Mouse (Mus musculus): ENCODE measurements around the gene Rabgef1. TPM values are rescaled to one million over a fixed set of nuclear protein-coding genes. Genes with fewer than 3 reads are reported as not detected.

The Rabgef1 gene
- total RNA-seq (2014; fragmentation: Nextera tagmentation) (45.4 and 46.7 TPM in 2 replicates), total RNA-seq (2017) (56.0 and 60.5 TPM in 2 replicates)

GRCm38 (mm10) chr5:130171423-130171954, at the start of gene Rabgef1:
Gene Rabgef1 (plus strand): TSS chr5:130171798.
- peak; percentile 75 for ATAC-seq (replicated peaks; ENCODE audit: low FRiP score, low TSS enrichment, poor library complexity, severe bottlenecking)

GRCm38 (mm10) chr5:130122355-130122754, 49.2 kb upstream of the Rabgef1 start:
- no peak for ATAC-seq (replicated peaks; ENCODE audit: low FRiP score, low TSS enrichment, poor library complexity, severe bottlenecking)

GRCm38 (mm10) chr5:130124271-130124670, 47.3 kb upstream of the Rabgef1 start:
- ATAC-seq (replicated peaks; ENCODE audit: low FRiP score, low TSS enrichment, poor library complexity, severe bottlenecking), result no peak

- no peak for ATAC-seq (replicated peaks; ENCODE audit: low FRiP score, low TSS enrichment, poor library complexity, severe bottlenecking)
These were observed 42.7 kb upstream of the Rabgef1 start for GRCm38 (mm10) chr5:130128686-130129523.

GRCm38 (mm10) chr5:130129524-130129793, 42.1 kb upstream of the Rabgef1 start:
- ATAC-seq (replicated peaks; ENCODE audit: low FRiP score, low TSS enrichment, poor library complexity, severe bottlenecking), result no peak

GRCm38 (mm10) chr5:130136597-130136996, 35.0 kb upstream of the Rabgef1 start:
- ATAC-seq (replicated peaks; ENCODE audit: low FRiP score, low TSS enrichment, poor library complexity, severe bottlenecking), result no peak

- ATAC-seq (replicated peaks; ENCODE audit: low FRiP score, low TSS enrichment, poor library complexity, severe bottlenecking), result no peak
These were observed 32.2 kb upstream of the Rabgef1 start for GRCm38 (mm10) chr5:130139393-130139792.

- ATAC-seq (replicated peaks; ENCODE audit: low FRiP score, low TSS enrichment, poor library complexity, severe bottlenecking), result no peak
These were observed 30.5 kb upstream of the Rabgef1 start for GRCm38 (mm10) chr5:130141138-130141537.

GRCm38 (mm10) chr5:130142041-130142440, 29.6 kb upstream of the Rabgef1 start:
- ATAC-seq (replicated peaks; ENCODE audit: low FRiP score, low TSS enrichment, poor library complexity, severe bottlenecking), result no peak

GRCm38 (mm10) chr5:130143101-130143500, 28.5 kb upstream of the Rabgef1 start:
- ATAC-seq (replicated peaks; ENCODE audit: low FRiP score, low TSS enrichment, poor library complexity, severe bottlenecking), result no peak

- ATAC-seq (replicated peaks; ENCODE audit: low FRiP score, low TSS enrichment, poor library complexity, severe bottlenecking), result no peak
These were observed 27.6 kb upstream of the Rabgef1 start for GRCm38 (mm10) chr5:130143977-130144333.

GRCm38 (mm10) chr5:130144334-130145312, 27.0 kb upstream of the Rabgef1 start, which contains the start of gene Kctd7:
Gene Kctd7 (plus strand): TSS chr5:130144861.
- ATAC-seq (replicated peaks; ENCODE audit: low FRiP score, low TSS enrichment, poor library complexity, severe bottlenecking), result peak; percentile 87

- ATAC-seq (replicated peaks; ENCODE audit: low FRiP score, low TSS enrichment, poor library complexity, severe bottlenecking), result no peak
These were observed 25.6 kb upstream of the Rabgef1 start for GRCm38 (mm10) chr5:130145961-130146360.

GRCm38 (mm10) chr5:130149726-130150310, 21.8 kb upstream of the Rabgef1 start:
- ATAC-seq (replicated peaks; ENCODE audit: low FRiP score, low TSS enrichment, poor library complexity, severe bottlenecking), result no peak

- ATAC-seq (replicated peaks; ENCODE audit: low FRiP score, low TSS enrichment, poor library complexity, severe bottlenecking), result no peak
These were observed 17.3 kb upstream of the Rabgef1 start for GRCm38 (mm10) chr5:130154286-130154685.

- ATAC-seq (replicated peaks; ENCODE audit: low FRiP score, low TSS enrichment, poor library complexity, severe bottlenecking), result no peak
These were observed 13.1 kb upstream of the Rabgef1 start for GRCm38 (mm10) chr5:130158545-130158944.

- no peak for ATAC-seq (replicated peaks; ENCODE audit: low FRiP score, low TSS enrichment, poor library complexity, severe bottlenecking)
These were observed 11.8 kb upstream of the Rabgef1 start for GRCm38 (mm10) chr5:130159761-130160201.

- peak; percentile 64 for ATAC-seq (replicated peaks; ENCODE audit: low FRiP score, low TSS enrichment, poor library complexity, severe bottlenecking)
These were observed 7.9 kb upstream of the Rabgef1 start for GRCm38 (mm10) chr5:130163670-130164069.

GRCm38 (mm10) chr5:130165213-130165612, 6.4 kb upstream of the Rabgef1 start:
- ATAC-seq (replicated peaks; ENCODE audit: low FRiP score, low TSS enrichment, poor library complexity, severe bottlenecking), result peak; percentile 75

- no peak for ATAC-seq (replicated peaks; ENCODE audit: low FRiP score, low TSS enrichment, poor library complexity, severe bottlenecking)
These were observed 2.5 kb upstream of the Rabgef1 start for GRCm38 (mm10) chr5:130169109-130169508.

All from megakaryocyte-erythroid progenitor cell, adult 5-6 weeks (primary cell).